Mouse (Mus musculus) olfactory bulb, adult 2 months (tissue): ENCODE data around the gene Tspan4.

Source experiments
- CTCF ChIP-seq: fragments of 200-500 bp; IDR thresholded peaks from 2 replicates; pipeline ENCODE4 v1.5.1; 2012; ENCODE audit warnings: low read depth, mild to moderate bottlenecking, low read length, moderate library complexity; ENCODE audit not compliant: insufficient read depth
- POLR2A ChIP-seq: fragments of 200-500 bp; IDR thresholded peaks from 2 replicates; pipeline ENCODE4 v1.6.1; 2012; ENCODE audit warnings: mild to moderate bottlenecking, low read depth, low read length, moderate library complexity; ENCODE audit not compliant: insufficient read depth

DNA sequence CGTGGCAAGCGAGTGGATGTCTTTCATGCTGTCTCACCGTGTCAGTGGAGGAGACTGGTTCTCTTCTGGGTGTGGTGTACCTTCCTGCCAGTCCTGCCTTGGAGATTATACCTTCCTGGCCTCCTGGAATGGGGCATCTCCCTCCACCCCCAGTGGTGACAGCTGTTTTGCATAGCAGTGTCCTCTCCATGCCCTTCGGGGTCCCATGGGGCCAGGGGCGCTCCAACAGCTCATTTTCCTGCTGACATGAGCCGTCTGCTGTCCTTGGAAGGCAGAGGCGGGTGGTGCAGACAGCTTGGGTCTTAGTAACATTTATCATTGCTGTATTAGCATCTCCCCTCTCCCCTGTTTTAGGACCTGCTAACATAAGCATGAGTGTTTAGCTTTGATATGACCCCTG is 12.1 kb downstream of the Tspan4 start:
- TF ChIP-seq POLR2A, result no peak
- no peak for TF ChIP-seq CTCF
